Mouse (Mus musculus): ENCODE data around the gene Mov10l1. TPM values are rescaled to one million over a fixed set of nuclear protein-coding genes. Genes with fewer than 3 reads are reported as not detected.
A peak's percentile ranks its signal among the peaks of the same experiment; 100 is the strongest.

The Mov10l1 gene
- total RNA-seq, 2 experiments from 2014 or later, result 0.85 TPM; not detected in 1

- intact Hi-C loops (cut with DNase I), result no loop called here
- peak in 1 of 2 experiments; percentile 8 for DNase-seq (ENCODE audit: extremely low spot score in 1 of 2, low spot score in 2 of 2)
These were observed 115.9 kb downstream of the Mov10l1 start for GRCm38 (mm10) chr15:89098616-89099015.

GRCm38 (mm10) chr15:89100823-89101222, 118.1 kb downstream of the Mov10l1 start:
- DNase-seq (ENCODE audit: extremely low spot score in 1 of 2, low spot score in 2 of 2), result peak in 1 of 2 experiments; percentile 20
- intact Hi-C loops (cut with DNase I), result no loop called here

GRCm38 (mm10) chr15:89102646-89103045, 119.9 kb downstream of the Mov10l1 start:
- DNase-seq (ENCODE audit: extremely low spot score in 1 of 2, low spot score in 2 of 2), result peak in 1 of 2 experiments; percentile 18
- intact Hi-C loops (cut with DNase I), result no loop called here

GRCm38 (mm10) chr15:89103921-89104320, 121.2 kb downstream of the Mov10l1 start:
- intact Hi-C loops (cut with DNase I), result no loop called here
- DNase-seq (ENCODE audit: extremely low spot score in 1 of 2, low spot score in 2 of 2), result peak in 1 of 2 experiments; percentile 38

- peak in 1 of 2 experiments; percentile 31 for DNase-seq (ENCODE audit: extremely low spot score in 1 of 2, low spot score in 2 of 2)
- intact Hi-C loops (cut with DNase I), result no loop called here
These were observed 121.7 kb downstream of the Mov10l1 start for GRCm38 (mm10) chr15:89104425-89104824.

Other genes with a start within 250 kb of the Mov10l1 start
- gene Brd1, start 248.7 kb upstream of the Mov10l1 start, total RNA-seq (2021), result 10 to 100 TPM; 47.7 to 48.7 TPM
- gene Zbed4, start 231.2 kb upstream of the Mov10l1 start, total RNA-seq (2021), result 10 to 100 TPM; 14.0 to 15.6 TPM
- gene Alg12, start 163.6 kb upstream of the Mov10l1 start, total RNA-seq (2021), result 10 to 100 TPM in 1 of 2 experiments, 1 to 10 TPM in 1; 8.8 to 10.4 TPM
- gene Creld2, start 163.3 kb upstream of the Mov10l1 start, total RNA-seq (2021), result 10 to 100 TPM; 14.2 to 18.8 TPM
- gene Pim3, start 120.7 kb upstream of the Mov10l1 start, total RNA-seq (2021), result 10 to 100 TPM; 40.6 to 44.0 TPM
- gene Ttll8, start 28.5 kb upstream of the Mov10l1 start, total RNA-seq (2021), result 1 to 10 TPM; 1.3 to 1.7 TPM
- gene Mlc1, start 3.9 kb upstream of the Mov10l1 start, total RNA-seq (2021), result 10 to 100 TPM; 89.8 to 93.9 TPM
- gene Panx2, start 76.8 kb downstream of the Mov10l1 start, total RNA-seq (2021), result 100 to 1,000 TPM; 106 to 111 TPM
- gene Trabd, start 92.2 kb downstream of the Mov10l1 start, total RNA-seq (2021), result 10 to 100 TPM; 17.5 TPM
- gene Selenoo, start 106.2 kb downstream of the Mov10l1 start, total RNA-seq (2021), result 10 to 100 TPM; 19.1 to 20.6 TPM
- gene Tubgcp6, start 140.2 kb downstream of the Mov10l1 start, total RNA-seq (2021), result 10 to 100 TPM; 26.3 to 30.3 TPM
- 10 to 100 TPM; 18.1 to 19.3 TPM for gene Hdac10, start 145.8 kb downstream of the Mov10l1 start, total RNA-seq (2021)
- 1 to 10 TPM; 5.0 to 5.3 TPM for gene Mapk12, start 157.8 kb downstream of the Mov10l1 start, total RNA-seq (2021)
- 10 to 100 TPM; 24.7 to 28.2 TPM for gene Mapk11, start 166.7 kb downstream of the Mov10l1 start, total RNA-seq (2021)
- 10 to 100 TPM; 49.0 to 52.3 TPM for gene Plxnb2, start 197.9 kb downstream of the Mov10l1 start, total RNA-seq (2021)
- gene Dennd6b, start 213.6 kb downstream of the Mov10l1 start, total RNA-seq (2021), result 10 to 100 TPM; 41.4 to 41.8 TPM
- gene Ppp6r2, start 228.6 kb downstream of the Mov10l1 start, total RNA-seq (2021), result 100 to 1,000 TPM; 154 to 159 TPM